Mouse (Mus musculus) embryonic facial prominence, embryonic 11.5 days (tissue): ENCODE results near the gene Hoxa13. TPM values are rescaled to one million over a fixed set of nuclear protein-coding genes. Genes with fewer than 3 reads are reported as not detected.

Source experiments
- ATAC-seq: fragments of 200-750 bp; cut with Nextera tagmentation; replicated peaks from 2 replicates; pipeline ENCODE4 v1.8.0; 2017; ENCODE audit warnings: low read depth; ENCODE audit not compliant: insufficient number of reproducible peaks, low FRiP score, low TSS enrichment
- DNase-seq: peaks from one replicate; pipeline ENCODE4 v3.0.0-alpha.2; 2015; ENCODE audit warnings: low spot score
- H3K27ac ChIP-seq: fragments of 300-500 bp; sonication (generic); replicated peaks from 2 replicates; pipeline ENCODE4 v1.5.1; 2014; ENCODE audit warnings: mild to moderate bottlenecking, low read depth, low read length, control low read depth
- H3K27me3 ChIP-seq: fragments of 300-500 bp; sonication (generic); 2 replicates; pipeline ENCODE4 v1.6.1; 2014; ENCODE audit warnings: mild to moderate bottlenecking, low read length, moderate library complexity, mixed read lengths; ENCODE audit not compliant: control insufficient read depth, insufficient read depth
- H3K36me3 ChIP-seq: fragments of 300-500 bp; sonication (generic); replicated peaks from 2 replicates; pipeline ENCODE4 v1.6.1; 2014; ENCODE audit warnings: low read depth, mild to moderate bottlenecking, low read length, moderate library complexity, mixed read lengths; ENCODE audit not compliant: control insufficient read depth, insufficient read depth
- H3K4me1 ChIP-seq: fragments of 300-500 bp; sonication (generic); 2 replicates; pipeline ENCODE4 v1.6.1; 2014; ENCODE audit warnings: low read length, mixed read lengths; ENCODE audit not compliant: control insufficient read depth, insufficient read depth
- H3K4me2 ChIP-seq: fragments of 300-500 bp; sonication (generic); 2 replicates; pipeline ENCODE4 v1.6.1; 2014; ENCODE audit warnings: low read depth, mild to moderate bottlenecking, control low read depth, low read length, moderate library complexity
- H3K4me3 ChIP-seq: fragments of 300-500 bp; sonication (generic); 2 replicates; pipeline ENCODE4 v1.5.1; 2014; ENCODE audit warnings: low read depth, low read length, control low read depth
- H3K9ac ChIP-seq: fragments of 300-500 bp; sonication (generic); replicated peaks from 2 replicates; pipeline ENCODE4 v1.6.1; 2014; ENCODE audit warnings: mild to moderate bottlenecking, control low read depth, low read length
- H3K9me3 ChIP-seq: fragments of 300-500 bp; sonication (generic); replicated peaks from 2 replicates; pipeline ENCODE4 v1.6.1; 2016; ENCODE audit warnings: mild to moderate bottlenecking, low read length, inconsistent platforms, mixed read lengths; ENCODE audit not compliant: control insufficient read depth
- WGBS: fragments of 180-500 bp; shearing (Covaris S2); extraction: QIAGEN DNeasy Blood & Tissue Kit; methylation state at CpG from one replicate; pipeline ENCODE4 v1.1.7; 2014; 5-methylcytosine and 5-hydroxymethylcytosine counted together
- polyA plus RNA-seq: library from polyadenylated mRNA; unstranded; fragments of >200 nt; fragmentation: Nextera tagmentation; extraction: Ambion mirVana; gene quantifications from 2 replicates; pipeline ENCODE4 v1.2.1, GENCODE M21; 2014

Gene Hoxa13
- polyA plus RNA-seq, 1 experiment from 2014 or later, result not detected

- ATAC-seq (no peak), DNase-seq (no peak)
- no peaks in the 10 kb centered on the region; the same call in 1 of the 2 replicates for H3K4me1 ChIP-seq
- no peak overlapping the region for H3K9ac ChIP-seq
- WGBS, result 7% methylated on average over 13 of the region's 13 CpGs
- no peaks in the 10 kb centered on the region for H3K9me3 ChIP-seq
- H3K27me3 ChIP-seq, result peaks cover 87% of the 10 kb centered on the region
- H3K4me2 ChIP-seq, result no peak overlapping the region
- no peak overlapping the region for H3K27ac ChIP-seq
- H3K36me3 ChIP-seq, result no peaks in the 10 kb centered on the region
- no peak overlapping the region for H3K4me3 ChIP-seq
Measured at GRCm38 (mm10) chr6:52222729-52223128, 38.0 kb downstream of the Hoxa13 start.

DNA sequence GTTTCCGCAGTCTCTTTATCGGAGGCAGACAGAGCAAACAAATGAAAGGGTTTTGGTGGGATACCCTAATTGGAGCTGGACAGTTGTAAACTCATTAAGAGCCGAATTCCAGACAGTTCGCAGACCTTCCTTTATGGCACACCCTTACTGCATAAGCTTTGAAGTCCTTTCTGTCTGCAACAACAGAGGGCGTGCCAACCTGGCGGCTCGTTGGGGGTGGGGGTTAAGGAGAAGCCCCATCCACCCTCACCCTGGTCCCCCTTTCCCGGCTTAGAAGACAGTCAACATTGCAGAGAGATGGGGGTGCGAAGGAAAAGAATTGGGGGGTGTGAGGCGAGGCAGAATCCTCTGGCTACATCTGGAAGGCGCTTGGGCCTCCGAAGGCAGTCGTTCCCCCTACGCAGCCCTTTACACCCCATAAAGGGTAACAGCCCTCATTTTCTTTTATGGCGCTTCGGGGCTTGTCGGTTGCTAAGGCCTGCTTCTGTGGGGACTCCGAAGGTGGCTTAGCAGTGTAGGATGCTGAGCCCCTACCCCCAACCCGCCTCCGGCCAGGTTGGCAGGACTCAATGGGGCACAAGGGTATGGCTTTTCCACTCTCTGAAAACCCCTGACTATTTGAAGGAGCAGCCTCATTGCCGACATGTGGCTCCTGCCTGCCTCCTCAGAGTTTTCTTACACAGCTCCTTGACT is 38.5 kb downstream of the Hoxa13 start:
- Histone ChIP-seq H3K9me3 (no peaks in the 10 kb centered on the region), H3K27me3 (peaks cover 88% of the 10 kb centered on the region), H3K36me3 (no peaks in the 10 kb centered on the region), H3K4me2 (no peak overlapping the region), H3K9ac (no peak overlapping the region), H3K4me3 (no peak overlapping the region), H3K4me1 (no peaks in the 10 kb centered on the region; the same call in 1 of the 2 replicates), H3K27ac (no peak overlapping the region)
- 8% methylated on average over 21 of the region's 21 CpGs for WGBS
- DNase-seq, result no peak
- 0 out of 2 replicates have a peak, but pooled peaks have one; percentile 2 for ATAC-seq

GRCm38 (mm10) chr6:52221337-52221992 is 39.2 kb downstream of the Hoxa13 start, which contains the start of gene Hoxa7:
Gene Hoxa7, minus strand, starts transcription at chr6:52221854.
- Histone ChIP-seq H3K27me3 (peaks cover 87% of the 10 kb centered on the region), H3K4me3 (peak within 1 kb of the TSS; percentile 36), H3K27ac (no peak within 1 kb of the TSS), H3K4me2 (peak within 1 kb of the TSS; percentile 58), H3K4me1 (no peaks in the 10 kb centered on the region; the same call in 1 of the 2 replicates), H3K36me3 (no peaks in the 10 kb centered on the region), H3K9me3 (no peaks in the 10 kb centered on the region), H3K9ac (no peak within 1 kb of the TSS)
- ATAC-seq, result peak; percentile 44; the same call in 1 of the 2 replicates
- peak; percentile 90 for DNase-seq
- 1% methylated on average over 46 of the region's 46 CpGs for WGBS

DNA sequence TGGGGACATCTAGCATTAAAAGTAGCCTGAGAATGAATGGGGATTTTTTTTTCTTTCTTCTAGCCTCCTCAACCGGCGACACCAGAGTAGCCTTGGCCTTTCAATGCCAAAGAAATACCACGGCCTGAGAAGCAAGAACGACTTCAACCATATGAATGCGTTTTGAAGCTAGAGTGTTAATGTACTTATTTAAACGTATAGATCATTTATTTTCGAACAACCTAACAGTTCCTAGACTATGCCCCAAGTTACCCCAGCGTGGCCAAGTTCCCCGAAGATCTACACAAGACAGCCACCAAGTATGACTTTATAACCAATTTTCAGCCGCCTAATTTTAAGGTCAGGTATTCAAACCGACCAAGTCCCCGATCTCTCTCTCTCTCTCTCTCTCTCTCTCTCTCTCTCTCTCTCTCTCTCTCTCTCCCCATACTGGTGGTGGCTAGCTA is 39.8 kb downstream of the Hoxa13 start:
- Histone ChIP-seq H3K4me1 (no peaks in the 10 kb centered on the region; the same call in 1 of the 2 replicates), H3K36me3 (no peaks in the 10 kb centered on the region), H3K4me2 (peak overlapping the region; percentile 58; the same call in 1 of the 2 replicates), H3K27me3 (peaks cover 88% of the 10 kb centered on the region), H3K9me3 (no peaks in the 10 kb centered on the region), H3K4me3 (peak overlapping the region; percentile 36; the same call in 1 of the 2 replicates), H3K9ac (no peak overlapping the region), H3K27ac (no peak overlapping the region)
- no peak for DNase-seq
- ATAC-seq, result no peak
- 8% methylated on average over 12 of the region's 12 CpGs for WGBS

DNA sequence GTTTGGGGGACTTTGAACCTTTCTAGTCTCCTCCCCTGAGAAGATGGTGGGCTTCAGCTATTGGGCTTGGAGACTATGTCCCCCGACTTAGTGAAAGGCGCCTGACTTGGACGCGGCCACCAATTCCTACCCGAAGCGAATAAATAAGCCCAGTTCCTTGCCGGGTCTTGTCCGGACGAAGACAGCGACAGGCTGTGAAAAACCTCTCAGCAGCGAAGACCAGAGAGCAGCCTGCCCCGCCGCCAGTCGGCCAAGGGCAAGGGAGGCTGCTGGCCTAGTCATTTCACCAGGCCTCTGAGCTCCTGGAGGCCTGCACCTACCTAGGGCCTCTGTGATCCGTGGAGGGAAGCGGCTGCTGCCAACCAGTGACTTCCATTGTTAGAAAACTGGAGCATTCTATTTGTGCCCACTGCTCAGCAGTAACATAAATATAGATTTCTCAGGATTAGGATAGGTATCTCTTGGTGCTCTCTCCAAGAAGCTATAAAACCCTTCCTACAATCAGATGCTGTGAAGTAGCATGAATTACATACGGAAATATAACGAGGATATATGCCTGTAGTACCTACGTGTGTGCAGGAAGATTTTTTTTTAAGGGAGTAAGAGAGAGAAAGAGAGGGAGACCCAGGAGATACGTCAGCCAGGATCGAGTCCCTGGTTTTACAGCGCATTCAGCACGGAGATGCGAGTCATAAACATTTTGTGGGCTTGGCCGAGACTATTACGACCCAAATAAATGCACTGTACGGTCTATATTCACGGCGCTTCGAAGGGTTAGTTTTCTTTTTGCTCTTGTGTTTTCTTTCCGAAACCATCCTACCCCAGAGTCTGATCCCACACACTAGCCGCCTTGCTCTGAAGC is 40.4 kb downstream of the Hoxa13 start:
- Histone ChIP-seq H3K36me3 (no peaks in the 10 kb centered on the region), H3K27ac (no peak overlapping the region), H3K4me1 (no peaks in the 10 kb centered on the region; the same call in 1 of the 2 replicates), H3K9ac (no peak overlapping the region), H3K27me3 (peaks cover 88% of the 10 kb centered on the region), H3K4me3 (no peak overlapping the region), H3K4me2 (no peak overlapping the region), H3K9me3 (no peaks in the 10 kb centered on the region)
- WGBS, result 10% methylated on average over 32 of the region's 32 CpGs
- ATAC-seq (no peak), DNase-seq (no peak)

- no peak overlapping the region for H3K9ac ChIP-seq
- no peak overlapping the region for H3K27ac ChIP-seq
- H3K27me3 ChIP-seq, result peaks cover 90% of the 10 kb centered on the region
- H3K9me3 ChIP-seq, result no peaks in the 10 kb centered on the region
- H3K4me1 ChIP-seq, result no peaks in the 10 kb centered on the region; the same call in 1 of the 2 replicates
- H3K36me3 ChIP-seq, result no peaks in the 10 kb centered on the region
- no peak overlapping the region for H3K4me2 ChIP-seq
- WGBS, result 19% methylated on average over 9 of the region's 9 CpGs
- DNase-seq (no peak), ATAC-seq (no peak)
- H3K4me3 ChIP-seq, result no peak overlapping the region
Measured at GRCm38 (mm10) chr6:52219234-52219942, 41.3 kb downstream of the Hoxa13 start.

- peaks cover 89% of the 10 kb centered on the region for H3K27me3 ChIP-seq
- WGBS, result 6% methylated on average over 14 of the region's 14 CpGs
- no peaks in the 10 kb centered on the region; the same call in 1 of the 2 replicates for H3K4me1 ChIP-seq
- H3K27ac ChIP-seq, result no peak overlapping the region
- H3K9me3 ChIP-seq, result no peaks in the 10 kb centered on the region
- H3K36me3 ChIP-seq, result no peaks in the 10 kb centered on the region
- no peak overlapping the region for H3K4me3 ChIP-seq
- DNase-seq, result no peak
- ATAC-seq, result no peak
- H3K4me2 ChIP-seq, result no peak overlapping the region
- no peak overlapping the region for H3K9ac ChIP-seq
Measured at GRCm38 (mm10) chr6:52218643-52219215, 42.0 kb downstream of the Hoxa13 start.
